Mouse (Mus musculus): Measurements from ENCODE around the gene Daam2.

GRCm38 (mm10) chr17:49449230-49449608 lies 114.9 kb downstream of the Daam2 start:
- TF ChIP-seq POLR2A (IDR thresholded peaks at IDR 0.05; ENCODE audit: low read depth, low read length) = no peak
- no peak for TF ChIP-seq CTCF (IDR thresholded peaks at IDR 0.05; ENCODE audit: extremely low read depth, insufficient read length, insufficient replicate concordance, low read depth, low read length)
